Comparison of ENCODE assay signal across 10 mouse cellular contexts in the genomic region with DNA sequence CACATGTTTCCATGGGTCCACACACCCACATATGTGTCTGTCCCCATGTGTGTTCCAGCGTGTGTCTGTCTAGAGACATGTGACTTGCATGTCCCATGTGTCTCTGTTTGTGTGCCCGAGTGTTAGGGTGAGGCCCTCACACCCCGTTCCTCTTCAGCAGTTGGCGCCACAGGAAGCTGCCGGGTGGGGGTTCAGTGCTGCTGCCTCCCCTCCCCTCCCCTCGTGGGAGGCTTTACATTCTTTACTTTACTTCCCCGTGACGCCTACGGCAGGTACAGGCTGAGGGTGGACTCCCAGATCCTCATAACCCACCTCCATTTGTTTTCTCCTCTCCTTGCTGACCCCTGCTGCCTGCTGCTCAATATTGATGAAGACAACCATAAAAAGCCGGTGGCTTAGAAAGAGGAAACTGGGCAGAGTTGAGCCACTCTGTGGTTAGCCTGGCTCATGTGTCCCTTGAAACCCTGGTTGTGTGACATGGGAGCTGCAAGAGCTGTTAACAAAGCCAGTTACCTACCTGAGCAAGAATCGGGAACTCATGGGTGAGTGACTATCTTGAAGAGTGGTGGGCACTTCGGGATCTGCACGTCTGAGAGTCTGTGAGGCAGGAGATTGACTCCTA. TPM values are rescaled to one million over a fixed set of nuclear protein-coding genes. Genes with fewer than 3 reads are reported as not detected.
DNase-seq lines count a peak whose midpoint lies in the region; ATAC-seq lines count a peak whose summit lies in the region.
"Had no signal": no experiment of that assay in that cellular context is flagged by ENCODE, and none has a peak within 500 bp of the region (broad histone marks: within the 10 kb centered on the region; RNA-seq: fewer than 3 reads in every experiment).

A gene (plus strand): TSS at position 227 of the 622 bp plus-strand sequence.

- 53% methylated on average over 13 of the region's 13 CpGs for WGBS in heart, embryonic 15.5 days
- 68% methylated on average over 13 of the region's 13 CpGs for WGBS in heart, embryonic 11.5 days (ENCODE audit: insufficient replicate concordance)
- 13% methylated on average over 13 of the region's 13 CpGs for WGBS in liver, embryonic 16.5 days (ENCODE audit: insufficient replicate concordance)
- 86% methylated on average over 13 of the region's 13 CpGs for WGBS in neural tube, embryonic 15.5 days
- 83% methylated on average over 13 of the region's 13 CpGs for WGBS in forebrain, embryonic 12.5 days

- no peaks in the 10 kb centered on the region for H3K4me1 ChIP-seq in heart, embryonic 15.5 days (replicated peaks)
- no peaks in the 10 kb centered on the region for H3K4me1 ChIP-seq in heart, embryonic 11.5 days (ENCODE audit: control insufficient read depth, insufficient read depth, low read length)
- H3K4me1 ChIP-seq in liver, embryonic 16.5 days (ENCODE audit: control insufficient read depth, low read depth, low read length), result peaks cover 7% of the 10 kb centered on the region
- no peaks in the 10 kb centered on the region for H3K4me1 ChIP-seq in neural tube, embryonic 15.5 days
- no peaks in the 10 kb centered on the region for H3K4me1 ChIP-seq in forebrain, embryonic 12.5 days
- H3K4me1 ChIP-seq: neural tube, embryonic 12.5 days had no signal

- peak; percentile 79 to 86 for DNase-seq in thymus, postnatal 36 days
- no peak for DNase-seq in layer of hippocampus, postnatal 36 days

- H3K27ac ChIP-seq in heart, embryonic 15.5 days, result no peak within 1 kb of the TSS
- H3K27ac ChIP-seq in heart, embryonic 11.5 days (ENCODE audit: low read depth, low read length), result no peak within 1 kb of the TSS
- peak within 1 kb of the TSS; percentile 73 for H3K27ac ChIP-seq in liver, embryonic 16.5 days (ENCODE audit: low read length)
- no peak within 1 kb of the TSS for H3K27ac ChIP-seq in neural tube, embryonic 15.5 days (replicated peaks)
- H3K27ac ChIP-seq in forebrain, embryonic 12.5 days, result no peak within 1 kb of the TSS
- H3K27ac ChIP-seq: neural tube, embryonic 12.5 days had no signal

- no peak for ATAC-seq in heart, embryonic 15.5 days (replicated peaks; ENCODE audit: insufficient number of reproducible peaks, insufficient read depth, low FRiP score, low read depth)
- no peak for ATAC-seq in heart, embryonic 11.5 days (replicated peaks; ENCODE audit: insufficient number of reproducible peaks, low FRiP score, low TSS enrichment)
- ATAC-seq in liver, embryonic 16.5 days (ENCODE audit: low read depth), result peak; percentile 22; the same call in 1 of the 2 replicates
- ATAC-seq in neutrophil, adult 5-6 weeks (ENCODE audit: extremely low read depth, insufficient number of reproducible peaks, low FRiP score, poor library complexity, severe bottlenecking), result peak; percentile 53
- ATAC-seq in neural tube, embryonic 15.5 days (ENCODE audit: low FRiP score), result no peak
- ATAC-seq in forebrain, embryonic 12.5 days (ENCODE audit: low FRiP score), result no peak

- H3K4me3 ChIP-seq in heart, embryonic 15.5 days, result peak within 1 kb of the TSS; percentile 10
- no peak within 1 kb of the TSS for H3K4me3 ChIP-seq in heart, embryonic 11.5 days (ENCODE audit: low read depth, low read length)
- H3K4me3 ChIP-seq in liver, embryonic 16.5 days (ENCODE audit: low read depth, low read length), result peak within 1 kb of the TSS; percentile 41
- H3K4me3 ChIP-seq in neural tube, embryonic 15.5 days (replicated peaks), result no peak within 1 kb of the TSS
- H3K4me3 ChIP-seq in forebrain, embryonic 12.5 days (replicated peaks), result no peak within 1 kb of the TSS
- H3K4me3 ChIP-seq: neural tube, embryonic 12.5 days had no signal

- peak within 1 kb of the TSS; percentile 13; the same call in 1 of the 2 replicates for H3K4me2 ChIP-seq in heart, embryonic 15.5 days
- H3K4me2 ChIP-seq in heart, embryonic 11.5 days, result no peak within 1 kb of the TSS
- peak within 1 kb of the TSS; percentile 13 for H3K4me2 ChIP-seq in liver, embryonic 16.5 days (ENCODE audit: low read depth, low read length)
- H3K4me2 ChIP-seq in neural tube, embryonic 15.5 days, result no peak within 1 kb of the TSS
- no peak within 1 kb of the TSS for H3K4me2 ChIP-seq in forebrain, embryonic 12.5 days
- H3K4me2 ChIP-seq: neural tube, embryonic 12.5 days had no signal

- H3K9me3 ChIP-seq in heart, embryonic 15.5 days (replicated peaks), result no peaks in the 10 kb centered on the region
- H3K9me3 ChIP-seq in heart, embryonic 11.5 days (replicated peaks; ENCODE audit: control insufficient read depth, low read length), result no peaks in the 10 kb centered on the region
- no peaks in the 10 kb centered on the region for H3K9me3 ChIP-seq in liver, embryonic 16.5 days (replicated peaks; ENCODE audit: control insufficient read depth, low read length)
- H3K9me3 ChIP-seq in neural tube, embryonic 15.5 days (replicated peaks), result no peaks in the 10 kb centered on the region
- no peaks in the 10 kb centered on the region for H3K9me3 ChIP-seq in forebrain, embryonic 12.5 days
- H3K9me3 ChIP-seq: neural tube, embryonic 12.5 days had no signal

- no peaks in the 10 kb centered on the region for H3K27me3 ChIP-seq in heart, embryonic 15.5 days
- H3K27me3 ChIP-seq in heart, embryonic 11.5 days (ENCODE audit: control insufficient read depth, insufficient read depth, low read length), result no peaks in the 10 kb centered on the region
- H3K27me3 ChIP-seq in liver, embryonic 16.5 days (ENCODE audit: control insufficient read depth, insufficient read depth, low read depth, low read length), result no peaks in the 10 kb centered on the region
- H3K27me3 ChIP-seq in neural tube, embryonic 15.5 days (replicated peaks), result no peaks in the 10 kb centered on the region
- H3K27me3 ChIP-seq in forebrain, embryonic 12.5 days, result no peaks in the 10 kb centered on the region
- H3K27me3 ChIP-seq: neural tube, embryonic 12.5 days had no signal

- no peaks in the 10 kb centered on the region for H3K36me3 ChIP-seq in heart, embryonic 15.5 days
- no peaks in the 10 kb centered on the region for H3K36me3 ChIP-seq in heart, embryonic 11.5 days (ENCODE audit: control insufficient read depth, insufficient read depth, low read length)
- no peaks in the 10 kb centered on the region for H3K36me3 ChIP-seq in liver, embryonic 16.5 days (ENCODE audit: control insufficient read depth, insufficient read depth)
- no peaks in the 10 kb centered on the region for H3K36me3 ChIP-seq in neural tube, embryonic 15.5 days
- no peaks in the 10 kb centered on the region for H3K36me3 ChIP-seq in forebrain, embryonic 12.5 days (replicated peaks)
- H3K36me3 ChIP-seq: neural tube, embryonic 12.5 days had no signal

- no peak within 1 kb of the TSS for H3K9ac ChIP-seq in heart, embryonic 15.5 days
- H3K9ac ChIP-seq in heart, embryonic 11.5 days (ENCODE audit: low read depth, low read length), result no peak within 1 kb of the TSS
- H3K9ac ChIP-seq in liver, embryonic 16.5 days (ENCODE audit: low read depth, low read length), result no peak within 1 kb of the TSS
- no peak within 1 kb of the TSS for H3K9ac ChIP-seq in neural tube, embryonic 15.5 days (replicated peaks)
- no peak within 1 kb of the TSS for H3K9ac ChIP-seq in forebrain, embryonic 12.5 days
- H3K9ac ChIP-seq: neural tube, embryonic 12.5 days had no signal

RNA-seq across cellular contexts. Expression of the gene that starts here (rescaled TPM):
- 0.10 and 1.1 TPM in 2 replicates for polyA plus RNA-seq in heart, embryonic 15.5 days (2015; fragmentation: Nextera tagmentation; extraction: Ambion mirVana)
- polyA plus RNA-seq in heart, embryonic 11.5 days (2014; fragmentation: Nextera tagmentation; extraction: Ambion mirVana), result 0.10 TPM in 1 of 2 replicates, not detected in the other
- polyA plus RNA-seq in liver, embryonic 16.5 days (2015; fragmentation: Nextera tagmentation; extraction: Ambion mirVana), result 0.99 and 1.4 TPM in 2 replicates
- 140 and 151 TPM in 2 replicates for total RNA-seq in neutrophil, adult 5-6 weeks (2017)
- 1.1 TPM in 1 of 2 replicates, not detected in the other for polyA plus RNA-seq in neural tube, embryonic 15.5 days (2015; fragmentation: Nextera tagmentation; extraction: Ambion mirVana)
- total RNA-seq in layer of hippocampus, postnatal 36 days (2021), result under 1 TPM in 1 of 2 experiments, not detected in 1; 0.25 TPM
- 0.06 TPM in 1 of 2 replicates, not detected in the other for polyA plus RNA-seq in forebrain, embryonic 12.5 days (2016; fragmentation: Nextera tagmentation; extraction: Ambion mirVana)
- total RNA-seq: layer of hippocampus, postnatal 25 days had no signal

Comparison
In these comparisons a context has a peak if more than half of its experiments do, and no peak if none do; other contexts are left out.
1. RNA of the gene that starts here (total RNA-seq): 140 to 151 TPM in neutrophil, adult 5-6 weeks; 0.25 TPM in layer of hippocampus, postnatal 36 days; every median in the first group is over 100 times any median in the second.
2. H3K4me2 ChIP-seq: peak in heart, embryonic 15.5 days (single experiment) and liver, embryonic 16.5 days (single experiment); none in heart, embryonic 11.5 days (single experiment), neural tube, embryonic 15.5 days (single experiment) and forebrain, embryonic 12.5 days (single experiment).
3. H3K4me3 ChIP-seq: peak in heart, embryonic 15.5 days (single experiment) and liver, embryonic 16.5 days (single experiment); none in heart, embryonic 11.5 days (single experiment), neural tube, embryonic 15.5 days (single experiment) and forebrain, embryonic 12.5 days (single experiment).
4. ATAC-seq: peak in liver, embryonic 16.5 days (single experiment) and neutrophil, adult 5-6 weeks (single experiment); none in heart, embryonic 15.5 days (single experiment), heart, embryonic 11.5 days (single experiment), neural tube, embryonic 15.5 days (single experiment) and forebrain, embryonic 12.5 days (single experiment).
5. DNase-seq: peak in thymus, postnatal 36 days (2 of 2); none in layer of hippocampus, postnatal 36 days (0 of 2).